Mouse (Mus musculus): ENCODE measurements at regions not wholly inside any gene's neighbourhood (a gene's known extent, or its start where the extent isn't known, plus 50 kb on each side); places are given as distances from the start of the nearest gene placed in this dataset.

GRCm38 (mm10) chr5:126622551-126622950 is 619.1 kb upstream of the Tmem132c start:
- TF ChIP-seq CTCF (IDR thresholded peaks at IDR 0.05; ENCODE audit: control insufficient read depth, insufficient read depth, low read length) = no peak
- TF ChIP-seq POLR2A (IDR thresholded peaks at IDR 0.05; ENCODE audit: borderline replicate concordance, control insufficient read depth, low read depth, low read length) = no peak

All from bone marrow, adult 2 months (tissue).